Mouse (Mus musculus): ENCODE results near the gene Btbd35f3. TPM values are rescaled to one million over a fixed set of nuclear protein-coding genes. Genes with fewer than 3 reads are reported as not detected.
"Not testable (repeated sequence)": the region's sequence is repeated elsewhere in the genome, so short reads cannot be mapped to it uniquely, and the experiment has no call there.

Gene Btbd35f3
- polyA plus RNA-seq (2012) = not detected in 2 replicates

DNA sequence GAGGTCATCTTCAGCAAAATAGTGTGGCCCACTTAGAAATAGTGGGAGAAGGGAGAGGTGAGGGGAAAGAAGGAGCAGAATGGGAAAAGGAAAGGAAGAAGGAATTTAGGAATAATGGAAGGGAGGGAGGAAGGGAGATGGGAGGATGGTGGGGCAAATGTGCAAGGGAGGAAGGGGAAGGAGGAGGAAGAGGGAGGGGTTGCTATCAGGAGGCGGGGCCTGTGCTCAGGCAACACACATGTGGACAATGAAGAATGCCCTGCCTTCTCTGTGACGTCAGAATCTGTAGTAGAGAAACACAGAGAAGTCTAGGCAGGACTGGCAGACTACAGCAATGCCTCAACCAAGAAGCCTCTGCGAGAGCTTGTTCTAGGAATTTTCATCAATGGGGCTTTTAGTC lies at the start of gene Btbd35f3:
Gene Btbd35f3 (plus strand): TSS at position 301 of the 400 bp plus-strand sequence.
- TF ChIP-seq GATA1 (IDR thresholded peaks at IDR 0.05; ENCODE audit: low read length) = not testable (repeated sequence)

Other genes starting within 250 kb of the Btbd35f3 start
- not detected in 2 replicates for gene Btbd35f16, start 80.7 kb upstream of the Btbd35f3 start, polyA plus RNA-seq (2012)
- not detected in 2 replicates for gene Btbd35f28, start 158.9 kb downstream of the Btbd35f3 start, polyA plus RNA-seq (2012)

Measured in G1E-ER4 (cell line).